Mouse (Mus musculus) olfactory bulb, adult 2 months (tissue): ENCODE data around the gene Fam166a. TPM values are rescaled to one million over a fixed set of nuclear protein-coding genes. Genes with fewer than 3 reads are reported as not detected.

Source experiments
- H3K27ac ChIP-seq: fragments of 200-500 bp; 2 replicates; pipeline ENCODE4 v1.5.1; 2012; ENCODE audit warnings: low read depth, low read length; ENCODE audit not compliant: insufficient read depth
- H3K4me1 ChIP-seq: fragments of 200-500 bp; 2 replicates; pipeline ENCODE4 v1.6.1; 2012; ENCODE audit warnings: low read length; ENCODE audit not compliant: control insufficient read depth, insufficient read depth
- H3K4me3 ChIP-seq: fragments of 200-500 bp; 2 replicates; pipeline ENCODE4 v1.5.1; 2012; ENCODE audit warnings: mild to moderate bottlenecking, low read depth, low read length, moderate library complexity; ENCODE audit not compliant: insufficient read depth
- CTCF ChIP-seq: fragments of 200-500 bp; IDR thresholded peaks from 2 replicates; pipeline ENCODE4 v1.5.1; 2012; ENCODE audit warnings: low read depth, mild to moderate bottlenecking, low read length, moderate library complexity; ENCODE audit not compliant: insufficient read depth
- POLR2A ChIP-seq: fragments of 200-500 bp; IDR thresholded peaks from 2 replicates; pipeline ENCODE4 v1.6.1; 2012; ENCODE audit warnings: mild to moderate bottlenecking, low read depth, low read length, moderate library complexity; ENCODE audit not compliant: insufficient read depth
- WGBS: fragments of 180-500 bp; shearing (Covaris S2); methylation state at CpG from one replicate; pipeline ENCODE4 v1.1.7; 2018; 5-methylcytosine and 5-hydroxymethylcytosine counted together
- polyA plus RNA-seq: library from polyadenylated mRNA; stranded (reverse); fragments of >200 nt; gene quantifications from 2 replicates; pipeline ENCODE4 v1.2.4, GENCODE M21; 2012; ENCODE audit warnings: low replicate concordance; ENCODE audit not compliant: missing spikeins, insufficient read depth, insufficient read length

Fam166a gene
- polyA plus RNA-seq: not detected in 2 replicates

GRCm38 (mm10) chr2:25218445-25218844, at the start of gene Fam166a:
Fam166a (plus strand) TSS chr2:25218745.
- Histone ChIP-seq H3K27ac (no peak within 1 kb of the TSS), H3K4me3 (no peak within 1 kb of the TSS), H3K4me1 (no peaks in the 10 kb centered on the region)
- no peak for TF ChIP-seq POLR2A
- no peak for TF ChIP-seq CTCF

DNA sequence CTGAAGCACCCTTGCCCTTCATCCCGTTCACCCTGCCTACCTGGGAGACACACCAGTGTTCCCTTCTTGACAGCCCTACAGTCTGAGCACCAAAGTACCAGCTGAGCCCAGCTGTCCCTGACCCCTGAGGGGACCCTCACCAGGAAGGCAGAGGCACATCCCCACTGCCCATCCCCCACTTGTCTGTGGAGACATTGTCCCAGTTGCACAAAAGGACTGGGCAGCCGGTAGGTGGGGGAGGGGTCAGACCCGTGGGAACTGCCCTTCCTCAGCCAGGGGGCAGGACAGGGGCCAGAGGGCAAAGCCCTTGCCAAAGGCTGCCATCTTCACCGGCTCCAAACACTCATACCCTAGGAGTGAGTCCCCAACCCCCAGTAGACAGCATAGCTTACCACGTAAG, 48.8 kb upstream of the Fam166a start:
- peaks cover 15% of the 10 kb centered on the region for H3K4me1 ChIP-seq
- TF ChIP-seq POLR2A: no peak
- no peak for TF ChIP-seq CTCF
- no peak overlapping the region for H3K27ac ChIP-seq
- 43% methylated on average over 5 of the region's 5 CpGs for WGBS
- no peak overlapping the region for H3K4me3 ChIP-seq

DNA sequence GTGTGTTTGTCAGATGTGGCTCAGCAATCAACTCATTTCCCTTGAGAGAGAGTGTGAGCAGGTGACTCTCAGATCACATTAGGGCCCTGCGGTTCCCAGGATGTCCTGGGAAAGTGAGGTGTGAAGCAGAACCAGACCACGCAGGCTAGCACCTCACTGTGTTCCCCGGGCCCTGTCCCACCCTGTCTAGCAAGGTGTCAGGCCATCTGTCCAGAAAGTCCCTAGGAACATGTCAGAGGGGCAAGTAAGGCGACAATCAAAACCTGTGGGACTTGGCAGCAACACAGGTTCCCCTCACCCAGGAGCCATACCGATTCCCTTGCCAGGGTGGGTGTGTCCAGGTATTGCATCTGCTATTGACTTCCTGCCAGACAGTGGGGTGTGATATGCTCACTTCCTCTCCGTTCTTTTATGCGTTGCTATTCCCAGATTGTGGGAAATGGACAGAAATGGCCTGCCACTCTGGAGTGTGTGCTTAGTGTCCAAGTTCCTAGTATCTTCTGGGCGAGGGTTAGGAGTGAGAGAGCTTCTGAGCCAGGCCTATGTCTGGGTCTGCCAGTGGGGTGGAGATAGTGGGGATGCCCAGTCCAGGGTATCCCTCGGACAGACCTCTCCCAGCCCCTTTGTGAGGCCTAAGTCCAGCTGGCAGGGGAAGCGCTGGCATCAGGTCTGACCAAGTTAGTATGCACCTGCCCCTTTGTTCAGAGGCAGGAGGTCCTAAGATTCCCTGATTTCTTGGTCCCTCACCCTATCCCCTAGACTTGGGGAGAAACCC, 48.0 kb upstream of the Fam166a start:
- 87% methylated on average over 10 of the region's 10 CpGs for WGBS

DNA sequence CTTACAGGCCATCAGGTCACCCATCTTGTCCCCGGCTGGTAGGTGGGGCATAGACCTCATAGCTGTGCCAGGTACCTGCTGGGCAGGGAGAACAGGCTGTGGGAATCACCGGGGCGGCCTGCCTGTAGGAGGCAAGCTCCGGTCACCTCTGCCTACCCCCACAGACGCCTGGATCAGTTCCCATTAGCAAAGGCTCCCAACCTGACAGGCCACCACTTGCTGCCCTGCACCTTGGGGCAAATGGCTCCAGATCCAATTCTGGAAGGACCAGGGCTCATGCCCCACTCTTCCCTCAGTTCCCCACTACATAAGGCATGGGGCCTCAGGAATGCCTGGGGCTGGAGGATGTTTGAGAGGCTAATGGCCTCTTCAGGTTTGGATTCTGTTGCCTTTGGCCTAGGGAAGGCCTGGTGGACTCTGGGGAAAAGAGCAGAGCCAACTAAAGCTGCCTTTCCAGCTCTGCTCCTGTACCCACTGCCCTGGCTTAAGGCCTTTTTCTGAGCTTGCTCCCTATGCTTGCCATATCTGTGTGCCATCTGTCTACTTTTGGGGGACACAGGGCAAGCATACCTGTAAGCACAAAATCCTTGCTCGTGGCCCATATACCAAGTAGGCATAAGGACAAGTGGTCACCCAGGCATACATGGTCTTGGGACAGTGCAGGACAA, 47.3 kb upstream of the Fam166a start:
- Histone ChIP-seq H3K4me1 (peaks cover 15% of the 10 kb centered on the region), H3K27ac (no peak overlapping the region), H3K4me3 (no peak overlapping the region)
- 84% methylated on average over 6 of the region's 6 CpGs for WGBS
- TF ChIP-seq POLR2A: no peak
- TF ChIP-seq CTCF: no peak

More for the DNA sequence above, 48.0 kb upstream of the Fam166a start:
- peaks cover 15% of the 10 kb centered on the region for H3K4me1 ChIP-seq
- TF ChIP-seq CTCF (no peak), POLR2A (no peak)
- no peak overlapping the region for H3K27ac ChIP-seq
- no peak overlapping the region for H3K4me3 ChIP-seq

DNA sequence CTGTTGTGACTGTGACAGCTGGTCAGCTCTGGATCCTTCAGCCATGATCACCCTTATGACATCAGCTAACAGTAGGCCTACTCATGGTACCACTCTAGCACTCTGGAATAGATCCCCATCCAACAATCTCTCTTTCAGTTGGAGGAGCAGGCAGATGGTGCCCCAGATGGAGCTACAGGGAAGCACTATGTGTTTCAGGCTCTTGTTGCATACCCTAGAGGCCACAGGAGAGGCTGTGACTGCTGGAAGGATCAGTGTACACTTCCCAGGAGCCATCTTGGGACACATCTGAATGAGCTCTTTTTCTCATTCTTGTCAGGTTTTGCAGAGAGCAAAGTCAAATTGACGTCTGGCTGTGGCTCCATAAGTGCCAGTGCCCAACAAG, 46.8 kb upstream of the Fam166a start:
- 67% methylated on average over 1 of the region's 1 CpGs for WGBS
- Histone ChIP-seq H3K27ac (no peak overlapping the region), H3K4me3 (no peak overlapping the region), H3K4me1 (peaks cover 18% of the 10 kb centered on the region)
- TF ChIP-seq POLR2A: no peak
- no peak for TF ChIP-seq CTCF

- no peak overlapping the region for H3K27ac ChIP-seq
- no peak overlapping the region for H3K4me3 ChIP-seq
- TF ChIP-seq CTCF (no peak), POLR2A (no peak)
- WGBS: 74% methylated on average over 8 of the region's 8 CpGs
- H3K4me1 ChIP-seq: peaks cover 21% of the 10 kb centered on the region
These were observed 45.9 kb upstream of the Fam166a start for GRCm38 (mm10) chr2:25172629-25173028.

- no peak overlapping the region for H3K27ac ChIP-seq
- H3K4me3 ChIP-seq: no peak overlapping the region
- TF ChIP-seq POLR2A (no peak), CTCF (no peak)
- peaks cover 23% of the 10 kb centered on the region; the same call in 1 of the 2 replicates for H3K4me1 ChIP-seq
- 97% methylated on average over 4 of the region's 4 CpGs for WGBS
These were observed 44.7 kb upstream of the Fam166a start for GRCm38 (mm10) chr2:25173821-25174220.

GRCm38 (mm10) chr2:25174866-25175689, 43.5 kb upstream of the Fam166a start:
- 69% methylated on average over 7 of the region's 7 CpGs for WGBS
- peaks cover 26% of the 10 kb centered on the region; the same call in 1 of the 2 replicates for H3K4me1 ChIP-seq
- TF ChIP-seq CTCF (no peak), POLR2A (no peak)
- H3K4me3 ChIP-seq: no peak overlapping the region
- no peak overlapping the region for H3K27ac ChIP-seq
